Comparison of ENCODE assay signal across 8 mouse cellular contexts in genomic region chr2:121308997-121309416, GRCm38 (mm10). TPM values are rescaled to one million over a fixed set of nuclear protein-coding genes. Genes with fewer than 3 reads are reported as not detected.
A peak's percentile ranks its signal among the peaks of the same experiment; 100 is the strongest.
DNase-seq lines count a peak whose midpoint lies in the region; ATAC-seq and TF ChIP-seq lines count a peak whose summit lies in the region.

No protein-coding gene starts in this region.

- H3K27ac ChIP-seq in hindbrain, postnatal 0 days = no peak overlapping the region
- H3K27ac ChIP-seq in hindbrain, embryonic 12.5 days = no peak overlapping the region
- peak overlapping the region; percentile 73 for H3K27ac ChIP-seq in heart, adult 2 months
- no peak overlapping the region for H3K27ac ChIP-seq in kidney, postnatal 0 days

- peak; percentile 45 for TF ChIP-seq POLR2A in heart, adult 2 months (IDR thresholded peaks at IDR 0.05; ENCODE audit: insufficient read depth, low read depth, low read length)

- H3K4me2 ChIP-seq in hindbrain, postnatal 0 days (ENCODE audit: low read depth, low read length) = no peak overlapping the region
- H3K4me2 ChIP-seq in hindbrain, embryonic 12.5 days (replicated peaks) = no peak overlapping the region
- peak overlapping the region; percentile 35 for H3K4me2 ChIP-seq in kidney, postnatal 0 days (ENCODE audit: low read length)

- TF ChIP-seq CTCF in hindbrain, postnatal 0 days (IDR thresholded peaks at IDR 0.05; ENCODE audit: low read depth) = no peak
- no peak for TF ChIP-seq CTCF in heart, adult 2 months (IDR thresholded peaks at IDR 0.05)
- TF ChIP-seq CTCF in kidney, postnatal 0 days (IDR thresholded peaks at IDR 0.05; ENCODE audit: low read depth) = no peak

- H3K4me3 ChIP-seq in hindbrain, postnatal 0 days (ENCODE audit: low read length) = no peak overlapping the region
- H3K4me3 ChIP-seq in hindbrain, embryonic 12.5 days = no peak overlapping the region
- peak overlapping the region; percentile 39; the same call in 1 of the 2 replicates for H3K4me3 ChIP-seq in heart, adult 2 months
- H3K4me3 ChIP-seq in kidney, postnatal 0 days (replicated peaks; ENCODE audit: low read depth, low read length) = no peak overlapping the region; the same call in 1 of the 2 replicates

- no peaks in the 10 kb centered on the region for H3K79me2 ChIP-seq in heart, adult 2 months (replicated peaks; ENCODE audit: control insufficient read depth, insufficient read depth, low read length)

- ATAC-seq in hindbrain, postnatal 0 days = 0 out of 2 replicates have a peak, but pooled peaks have one; percentile 7
- no peak for ATAC-seq in hindbrain, embryonic 12.5 days (ENCODE audit: low FRiP score)
- no peak; the same call in 1 of the 2 replicates for ATAC-seq in kidney, postnatal 0 days (replicated peaks; ENCODE audit: low FRiP score, low read depth)

- TF ChIP-seq EP300 in heart, adult 2 months (IDR thresholded peaks at IDR 0.05; ENCODE audit: insufficient read depth, low read depth, low read length) = 0 out of 2 replicates have a peak, but pooled peaks have one; percentile 15

- H3K27me3 ChIP-seq in hindbrain, postnatal 0 days (ENCODE audit: insufficient read depth, low read length) = no peaks in the 10 kb centered on the region
- no peaks in the 10 kb centered on the region for H3K27me3 ChIP-seq in hindbrain, embryonic 12.5 days
- H3K27me3 ChIP-seq in heart, adult 2 months (ENCODE audit: control insufficient read depth, insufficient read depth, low read length) = no peaks in the 10 kb centered on the region
- no peaks in the 10 kb centered on the region for H3K27me3 ChIP-seq in kidney, postnatal 0 days (ENCODE audit: insufficient read depth, low read length)

- intact Hi-C loops in heart, adult 2 months (cut with DNase I) = no loop called here

- no peaks in the 10 kb centered on the region for H3K4me1 ChIP-seq in hindbrain, postnatal 0 days (ENCODE audit: insufficient read depth, low read length)
- 0 out of 2 replicates have a peak, but pooled peaks cover 3% of the 10 kb centered on the region for H3K4me1 ChIP-seq in hindbrain, embryonic 12.5 days
- H3K4me1 ChIP-seq in heart, adult 2 months (ENCODE audit: control insufficient read depth, insufficient read depth, low read length) = peaks cover 3% of the 10 kb centered on the region; the same call in 1 of the 2 replicates
- H3K4me1 ChIP-seq in kidney, postnatal 0 days (replicated peaks; ENCODE audit: insufficient read depth, low read length) = 0 out of 2 replicates have a peak, but pooled peaks cover 6% of the 10 kb centered on the region

- WGBS in hindbrain, postnatal 0 days = 37% methylated on average over 5 of the region's 5 CpGs
- WGBS in hindbrain, embryonic 12.5 days = 42% methylated on average over 5 of the region's 5 CpGs
- 26% methylated on average over 5 of the region's 5 CpGs for WGBS in heart, adult 2 months
- WGBS in kidney, postnatal 0 days = 7% methylated on average over 5 of the region's 5 CpGs

- peaks cover 52% of the 10 kb centered on the region; the same call in 1 of the 2 replicates for H3K36me3 ChIP-seq in hindbrain, postnatal 0 days (ENCODE audit: insufficient read depth, low read length)
- peaks cover 62% of the 10 kb centered on the region for H3K36me3 ChIP-seq in hindbrain, embryonic 12.5 days
- H3K36me3 ChIP-seq in heart, adult 2 months (ENCODE audit: control insufficient read depth, insufficient read depth, low read length) = no peaks in the 10 kb centered on the region
- no peaks in the 10 kb centered on the region for H3K36me3 ChIP-seq in kidney, postnatal 0 days (ENCODE audit: insufficient read depth, low read length)

- no peak overlapping the region for H3K9ac ChIP-seq in hindbrain, postnatal 0 days (replicated peaks; ENCODE audit: low read length)
- no peak overlapping the region for H3K9ac ChIP-seq in hindbrain, embryonic 12.5 days
- no peak overlapping the region for H3K9ac ChIP-seq in heart, adult 2 months (ENCODE audit: low read depth, low read length)
- H3K9ac ChIP-seq in kidney, postnatal 0 days (ENCODE audit: low read depth, low read length) = no peak overlapping the region

- no peaks in the 10 kb centered on the region for H3K9me3 ChIP-seq in hindbrain, postnatal 0 days (ENCODE audit: low read length)
- H3K9me3 ChIP-seq in hindbrain, embryonic 12.5 days (replicated peaks) = no peaks in the 10 kb centered on the region
- no peaks in the 10 kb centered on the region for H3K9me3 ChIP-seq in kidney, postnatal 0 days (replicated peaks; ENCODE audit: low read length)

- DNase-seq in hindbrain, postnatal 0 days (ENCODE audit: low spot score) = no peak
- DNase-seq in heart, adult 2 months = peak; percentile 70 to 71
- DNase-seq in kidney, postnatal 0 days (ENCODE audit: low spot score) = peak; percentile 80
- DNase-seq in lung, postnatal 4 days = peak; percentile 44 to 54
- no peak for DNase-seq in cerebellum, postnatal 36 days
- no peak for DNase-seq in natural killer cell, adult 2 months (ENCODE audit: low spot score in 2 of 2)
- DNase-seq in ovary, adult 18-20 months (ENCODE audit: low spot score) = no peak

RNA-seq across cellular contexts. Expression of gene Map1a, which starts 19.6 kb away (rescaled TPM):
- 160 and 173 TPM in 2 replicates for total RNA-seq in hindbrain, postnatal 0 days (2014; rRNA removed)
- polyA plus RNA-seq in hindbrain, postnatal 0 days (2015; fragmentation: Nextera tagmentation; extraction: Ambion mirVana) = 70.6 and 72.5 TPM in 2 replicates
- polyA plus RNA-seq in hindbrain, embryonic 12.5 days (2016; fragmentation: Nextera tagmentation; extraction: Ambion mirVana) = 10.4 and 14.6 TPM in 2 replicates
- total RNA-seq in heart, adult 2 months (2021) = 1 to 10 TPM; 4.4 to 5.8 TPM
- 3.1 and 4.3 TPM in 2 replicates for polyA plus RNA-seq in heart, adult 2 months (2012; rRNA removed)
- 0.93 and 1.3 TPM in 2 replicates for polyA plus RNA-seq in kidney, postnatal 0 days (2015; fragmentation: Nextera tagmentation; extraction: Ambion mirVana)

RNA-seq across cellular contexts. Expression of gene Trp53bp1, which starts 37.8 kb away (rescaled TPM):
- 194 and 277 TPM in 2 replicates for total RNA-seq in hindbrain, postnatal 0 days (2014; rRNA removed)
- polyA plus RNA-seq in hindbrain, postnatal 0 days (2015; fragmentation: Nextera tagmentation; extraction: Ambion mirVana) = 76.4 and 80.9 TPM in 2 replicates
- polyA plus RNA-seq in hindbrain, embryonic 12.5 days (2016; fragmentation: Nextera tagmentation; extraction: Ambion mirVana) = 207 and 211 TPM in 2 replicates
- 10 to 100 TPM; 28.3 to 29.4 TPM for total RNA-seq in heart, adult 2 months (2021)
- polyA plus RNA-seq in heart, adult 2 months (2012; rRNA removed) = 13.0 and 25.6 TPM in 2 replicates
- polyA plus RNA-seq in kidney, postnatal 0 days (2015; fragmentation: Nextera tagmentation; extraction: Ambion mirVana) = 24.4 and 24.9 TPM in 2 replicates

RNA-seq across cellular contexts. Expression of gene Ppip5k1, which starts 46.2 kb away (rescaled TPM):
- total RNA-seq in hindbrain, postnatal 0 days (2014; rRNA removed) = 12.8 and 13.5 TPM in 2 replicates
- 16.6 and 17.8 TPM in 2 replicates for polyA plus RNA-seq in hindbrain, postnatal 0 days (2015; fragmentation: Nextera tagmentation; extraction: Ambion mirVana)
- polyA plus RNA-seq in hindbrain, embryonic 12.5 days (2016; fragmentation: Nextera tagmentation; extraction: Ambion mirVana) = 15.4 and 15.6 TPM in 2 replicates
- total RNA-seq in heart, adult 2 months (2021) = 10 to 100 TPM; 85.1 to 93.6 TPM
- 44.3 and 65.0 TPM in 2 replicates for polyA plus RNA-seq in heart, adult 2 months (2012; rRNA removed)
- 13.1 and 14.0 TPM in 2 replicates for polyA plus RNA-seq in kidney, postnatal 0 days (2015; fragmentation: Nextera tagmentation; extraction: Ambion mirVana)

RNA-seq across cellular contexts. Expression of gene Ckmt1, which starts 48.5 kb away (rescaled TPM):
- total RNA-seq in hindbrain, postnatal 0 days (2014; rRNA removed) = 139 and 161 TPM in 2 replicates
- 167 and 168 TPM in 2 replicates for polyA plus RNA-seq in hindbrain, postnatal 0 days (2015; fragmentation: Nextera tagmentation; extraction: Ambion mirVana)
- 15.4 and 19.5 TPM in 2 replicates for polyA plus RNA-seq in hindbrain, embryonic 12.5 days (2016; fragmentation: Nextera tagmentation; extraction: Ambion mirVana)
- total RNA-seq in heart, adult 2 months (2021) = 1 to 10 TPM; 1.0 to 2.1 TPM
- polyA plus RNA-seq in heart, adult 2 months (2012; rRNA removed) = 4.7 and 5.3 TPM in 2 replicates
- 63.1 and 70.4 TPM in 2 replicates for polyA plus RNA-seq in kidney, postnatal 0 days (2015; fragmentation: Nextera tagmentation; extraction: Ambion mirVana)

Comparison
In these comparisons a context has a peak if more than half of its experiments do, and no peak if none do; other contexts are left out.
1. DNase-seq: peak in heart, adult 2 months (2 of 2), kidney, postnatal 0 days (single experiment) and lung, postnatal 4 days (2 of 2); none in hindbrain, postnatal 0 days (single experiment), cerebellum, postnatal 36 days (0 of 2), natural killer cell, adult 2 months (0 of 2) and ovary, adult 18-20 months (single experiment).